Mouse (Mus musculus): Measurements from ENCODE around the gene F2r. TPM values are rescaled to one million over a fixed set of nuclear protein-coding genes. Genes with fewer than 3 reads are reported as not detected.

Gene F2r
- polyA plus RNA-seq, 1 experiment, result 42.2 TPM

GRCm38 (mm10) chr13:95596689-95597088 lies 21.6 kb downstream of the F2r start:
- 92% methylated on average over 7 of the region's 7 CpGs for WGBS
- Histone ChIP-seq H3K27me3 (replicated peaks; ENCODE audit: control insufficient read depth, insufficient read depth, low read length) (no peaks in the 10 kb centered on the region), H3K4me3 (ENCODE audit: insufficient read depth, low read depth, low read length) (no peak overlapping the region), H3K27ac (ENCODE audit: insufficient read depth, low read depth, low read length) (no peak overlapping the region), H3K36me3 (ENCODE audit: control insufficient read depth, insufficient read depth, low read length) (no peaks in the 10 kb centered on the region), H3K4me1 (ENCODE audit: control insufficient read depth, insufficient read depth, low read length) (no peaks in the 10 kb centered on the region)
- no peak for DNase-seq
- TF ChIP-seq POLR2A (IDR thresholded peaks at IDR 0.05; ENCODE audit: low read depth, low read length) (no peak), CTCF (conservative IDR thresholded peaks at IDR 0.05; ENCODE audit: insufficient read depth, insufficient read length, low read depth, low read length) (no peak)

- 67% methylated on average over 5 of the region's 5 CpGs for WGBS
- Histone ChIP-seq H3K4me1 (ENCODE audit: control insufficient read depth, insufficient read depth, low read length) (no peaks in the 10 kb centered on the region), H3K36me3 (ENCODE audit: control insufficient read depth, insufficient read depth, low read length) (no peaks in the 10 kb centered on the region), H3K27me3 (replicated peaks; ENCODE audit: control insufficient read depth, insufficient read depth, low read length) (no peaks in the 10 kb centered on the region), H3K27ac (ENCODE audit: insufficient read depth, low read depth, low read length) (no peak overlapping the region), H3K4me3 (ENCODE audit: insufficient read depth, low read depth, low read length) (no peak overlapping the region)
- DNase-seq, result no peak
- no peak for TF ChIP-seq POLR2A (IDR thresholded peaks at IDR 0.05; ENCODE audit: low read depth, low read length)
- no peak for TF ChIP-seq CTCF (conservative IDR thresholded peaks at IDR 0.05; ENCODE audit: insufficient read depth, insufficient read length, low read depth, low read length)
Observed at GRCm38 (mm10) chr13:95595921-95596320, 22.4 kb downstream of the F2r start.

- Histone ChIP-seq H3K4me1 (ENCODE audit: control insufficient read depth, insufficient read depth, low read length) (no peaks in the 10 kb centered on the region), H3K36me3 (ENCODE audit: control insufficient read depth, insufficient read depth, low read length) (no peaks in the 10 kb centered on the region), H3K4me3 (ENCODE audit: insufficient read depth, low read depth, low read length) (no peak overlapping the region), H3K27ac (ENCODE audit: insufficient read depth, low read depth, low read length) (no peak overlapping the region), H3K27me3 (replicated peaks; ENCODE audit: control insufficient read depth, insufficient read depth, low read length) (no peaks in the 10 kb centered on the region)
- 82% methylated on average over 7 of the region's 7 CpGs for WGBS
- no peak for TF ChIP-seq CTCF (conservative IDR thresholded peaks at IDR 0.05; ENCODE audit: insufficient read depth, insufficient read length, low read depth, low read length)
- TF ChIP-seq POLR2A (IDR thresholded peaks at IDR 0.05; ENCODE audit: low read depth, low read length), result no peak
- no peak for DNase-seq
Observed at GRCm38 (mm10) chr13:95595411-95595810, 22.9 kb downstream of the F2r start.

- no peak overlapping the region for H3K27ac ChIP-seq (ENCODE audit: insufficient read depth, low read depth, low read length)
- no peaks in the 10 kb centered on the region for H3K27me3 ChIP-seq (replicated peaks; ENCODE audit: control insufficient read depth, insufficient read depth, low read length)
- no peak for DNase-seq
- 72% methylated on average over 10 of the region's 10 CpGs for WGBS
- H3K4me3 ChIP-seq (ENCODE audit: insufficient read depth, low read depth, low read length), result no peak overlapping the region
- H3K4me1 ChIP-seq (ENCODE audit: control insufficient read depth, insufficient read depth, low read length), result no peaks in the 10 kb centered on the region
- no peaks in the 10 kb centered on the region for H3K36me3 ChIP-seq (ENCODE audit: control insufficient read depth, insufficient read depth, low read length)
- TF ChIP-seq POLR2A (IDR thresholded peaks at IDR 0.05; ENCODE audit: low read depth, low read length), result no peak
- TF ChIP-seq CTCF (conservative IDR thresholded peaks at IDR 0.05; ENCODE audit: insufficient read depth, insufficient read length, low read depth, low read length), result no peak
Observed at GRCm38 (mm10) chr13:95592860-95593259, 25.4 kb downstream of the F2r start.

- Histone ChIP-seq H3K27me3 (replicated peaks; ENCODE audit: control insufficient read depth, insufficient read depth, low read length) (no peaks in the 10 kb centered on the region), H3K4me3 (ENCODE audit: insufficient read depth, low read depth, low read length) (no peak overlapping the region), H3K4me1 (ENCODE audit: control insufficient read depth, insufficient read depth, low read length) (no peaks in the 10 kb centered on the region), H3K36me3 (ENCODE audit: control insufficient read depth, insufficient read depth, low read length) (no peaks in the 10 kb centered on the region), H3K27ac (ENCODE audit: insufficient read depth, low read depth, low read length) (no peak overlapping the region)
- WGBS, result 89% methylated on average over 3 of the region's 3 CpGs
- DNase-seq, result no peak
- TF ChIP-seq POLR2A (IDR thresholded peaks at IDR 0.05; ENCODE audit: low read depth, low read length), result no peak
- TF ChIP-seq CTCF (conservative IDR thresholded peaks at IDR 0.05; ENCODE audit: insufficient read depth, insufficient read length, low read depth, low read length), result no peak
Observed at GRCm38 (mm10) chr13:95591606-95592005, 26.7 kb downstream of the F2r start.

- no peak for DNase-seq
- Histone ChIP-seq H3K36me3 (ENCODE audit: control insufficient read depth, insufficient read depth, low read length) (no peaks in the 10 kb centered on the region), H3K4me1 (ENCODE audit: control insufficient read depth, insufficient read depth, low read length) (no peaks in the 10 kb centered on the region), H3K27ac (ENCODE audit: insufficient read depth, low read depth, low read length) (no peak overlapping the region), H3K27me3 (replicated peaks; ENCODE audit: control insufficient read depth, insufficient read depth, low read length) (no peaks in the 10 kb centered on the region), H3K4me3 (ENCODE audit: insufficient read depth, low read depth, low read length) (no peak overlapping the region)
- TF ChIP-seq CTCF (conservative IDR thresholded peaks at IDR 0.05; ENCODE audit: insufficient read depth, insufficient read length, low read depth, low read length), result no peak
- 90% methylated on average over 4 of the region's 4 CpGs for WGBS
Observed at GRCm38 (mm10) chr13:95587628-95588027, 30.7 kb downstream of the F2r start.

GRCm38 (mm10) chr13:95584898-95585297 lies 33.4 kb downstream of the F2r start:
- no peaks in the 10 kb centered on the region for H3K36me3 ChIP-seq (ENCODE audit: control insufficient read depth, insufficient read depth, low read length)
- H3K4me3 ChIP-seq (ENCODE audit: insufficient read depth, low read depth, low read length), result no peak overlapping the region
- no peak overlapping the region for H3K27ac ChIP-seq (ENCODE audit: insufficient read depth, low read depth, low read length)
- TF ChIP-seq CTCF (conservative IDR thresholded peaks at IDR 0.05; ENCODE audit: insufficient read depth, insufficient read length, low read depth, low read length) (no peak), POLR2A (IDR thresholded peaks at IDR 0.05; ENCODE audit: low read depth, low read length) (no peak)
- no peaks in the 10 kb centered on the region for H3K27me3 ChIP-seq (replicated peaks; ENCODE audit: control insufficient read depth, insufficient read depth, low read length)
- DNase-seq, result no peak
- no peaks in the 10 kb centered on the region for H3K4me1 ChIP-seq (ENCODE audit: control insufficient read depth, insufficient read depth, low read length)
- WGBS, result 89% methylated on average over 5 of the region's 5 CpGs

Data from kidney, adult 2 months (tissue).